Mouse (Mus musculus) G1E (cell line): ENCODE data around the gene Dmwd.

ENCODE experiments used
- CTCF ChIP-seq: IDR thresholded peaks from 2 replicates; pipeline ENCODE4 v1.5.1; 2012; ENCODE audit warnings: low read depth, low read length, inconsistent platforms, mixed read lengths
- GATA1 ChIP-seq: IDR thresholded peaks from 2 replicates; pipeline ENCODE4 v1.6.1; 2012; ENCODE audit warnings: borderline replicate concordance, low read length, inconsistent platforms, mixed read lengths
- GATA2 ChIP-seq: IDR thresholded peaks from 2 replicates; pipeline ENCODE4 v1.6.1; 2012; ENCODE audit warnings: low read depth, low read length, inconsistent platforms, borderline replicate concordance
- POLR2AphosphoS5 ChIP-seq: IDR thresholded peaks from 2 replicates; pipeline ENCODE4 v1.6.1; 2012; ENCODE audit warnings: low read depth, low read length, inconsistent platforms; ENCODE audit not compliant: insufficient replicate concordance
- TAL1 ChIP-seq: conservative IDR thresholded peaks from 2 replicates; pipeline ENCODE4 v1.6.1; 2012; ENCODE audit warnings: low read depth, low read length, inconsistent platforms, mixed read lengths

DNA sequence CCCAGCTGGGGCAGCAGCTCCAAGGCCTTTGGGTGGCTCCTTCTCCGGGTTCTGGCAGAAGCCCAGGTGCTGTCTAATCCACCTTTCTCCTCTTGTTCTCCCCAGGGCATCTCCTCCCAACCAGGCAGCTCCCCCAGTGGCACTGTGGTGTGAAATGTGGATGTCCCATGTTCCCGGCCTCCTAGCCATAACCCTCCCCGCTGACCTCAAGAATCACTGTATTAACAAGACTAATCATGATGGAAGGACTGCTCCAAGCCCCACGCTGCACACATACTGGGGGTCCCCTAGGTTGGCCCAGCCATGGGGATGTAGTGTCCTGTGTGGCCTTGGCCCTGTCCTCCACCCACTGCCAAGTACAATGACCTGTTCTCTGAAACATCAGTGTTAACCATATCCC is 6.1 kb downstream of the Dmwd start:
- TF ChIP-seq CTCF (no peak), GATA1 (no peak), TAL1 (no peak), POLR2AphosphoS5 (no peak), GATA2 (no peak)
